Mouse (Mus musculus) ES-Bruce4 (cell line): ENCODE results near the gene Pitpnm1.

ENCODE experiments used
- CTCF ChIP-seq: IDR thresholded peaks from one replicate; pipeline ENCODE4 v1.8.1; 2011; ENCODE audit warnings: low read depth, low read length
- EP300 ChIP-seq: IDR thresholded peaks from 2 replicates; pipeline ENCODE4 v1.6.1; 2011; ENCODE audit warnings: low read depth, low read length; ENCODE audit not compliant: insufficient read depth

DNA sequence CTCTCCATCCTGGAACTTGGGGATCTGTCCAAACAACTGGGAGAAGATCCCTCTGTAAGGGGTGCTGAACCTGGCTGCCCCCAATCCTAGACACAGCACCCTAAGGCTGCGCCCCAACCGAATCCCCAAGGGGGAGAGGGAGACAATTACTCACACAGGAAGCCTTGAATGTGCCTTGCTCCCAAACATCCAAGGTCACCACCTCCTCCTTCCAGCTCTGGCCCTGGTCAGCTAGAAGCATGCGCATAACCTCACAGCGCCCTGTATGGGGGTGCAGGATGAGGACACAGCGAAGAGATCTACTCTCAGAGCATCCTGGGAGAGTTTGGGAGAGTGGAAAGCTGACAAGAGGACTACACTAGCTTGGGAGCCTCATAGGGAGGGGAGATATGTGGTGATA lies 41.2 kb upstream of the Pitpnm1 start:
- TF ChIP-seq CTCF = no peak
- no peak for TF ChIP-seq EP300
